Mouse (Mus musculus): ENCODE data around the gene Olfr859.
"Not testable (repeated sequence)": the region's sequence is repeated elsewhere in the genome, so short reads cannot be mapped to it uniquely, and the experiment has no call there.

The Olfr859 gene

DNA sequence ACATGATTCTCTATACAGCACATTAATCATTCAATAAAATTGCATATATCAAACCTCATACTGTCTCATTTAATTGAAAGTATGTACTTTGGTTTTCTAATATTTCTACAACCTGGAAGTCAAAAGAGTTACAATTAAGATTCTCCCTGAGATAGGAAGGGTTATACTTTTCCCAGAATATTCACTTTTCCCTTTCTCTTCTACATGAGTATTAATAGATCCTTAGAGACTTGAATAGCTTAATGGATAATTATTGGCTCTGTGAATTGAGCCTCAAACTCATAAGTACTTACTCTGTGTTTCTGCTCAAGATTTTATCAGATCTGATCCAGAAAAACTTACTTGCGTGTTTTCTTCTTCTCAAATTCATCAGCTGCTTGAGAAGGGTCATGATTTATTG lies at the start of gene Olfr859:
Olfr859 (plus strand) TSS at position 301 of the 400 bp plus-strand sequence.
- not testable (repeated sequence) for DNase-seq (ENCODE audit: low read depth, low spot score)

DNA sequence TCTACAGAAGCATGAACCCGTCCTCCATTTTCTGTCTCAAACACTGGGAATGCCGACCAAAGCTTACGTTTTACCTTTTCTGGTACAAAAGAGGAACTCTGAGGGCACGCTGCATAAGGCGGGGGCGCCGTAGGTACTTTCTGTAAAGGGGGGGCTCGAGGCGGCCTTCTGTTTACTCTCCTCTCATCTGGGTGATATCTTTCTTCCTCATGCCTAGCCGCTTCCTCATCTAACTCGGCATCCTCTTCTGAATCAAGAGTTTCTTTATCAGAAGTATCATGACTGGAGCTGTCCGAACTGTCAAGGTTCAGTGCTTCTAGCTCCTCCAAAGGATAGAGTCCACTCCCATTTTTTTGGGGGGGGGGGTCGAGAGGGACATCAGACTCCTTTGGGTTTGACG lies 35.6 kb upstream of the Olfr859 start:
- DNase-seq (ENCODE audit: low read depth, low spot score): no peak

DNA sequence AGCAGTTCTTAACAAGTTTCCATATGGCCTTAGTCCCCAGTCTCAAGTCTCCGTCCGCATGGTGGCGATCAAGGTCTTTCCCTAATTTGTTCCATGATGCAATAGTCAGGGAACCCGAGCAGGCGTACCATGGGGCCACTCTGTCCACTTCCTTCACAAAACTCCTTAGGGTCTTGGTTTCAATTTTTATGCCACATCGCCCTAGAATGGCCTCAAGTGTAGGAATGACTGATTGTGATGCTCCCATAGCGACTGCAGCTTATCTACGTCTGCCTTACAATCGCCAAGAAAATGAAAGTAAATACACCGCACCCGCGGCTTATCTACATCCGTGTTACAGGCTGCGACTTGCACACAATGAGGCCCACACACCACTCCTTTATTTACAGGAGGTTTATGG lies 35.0 kb upstream of the Olfr859 start:
- no peak for DNase-seq (ENCODE audit: low read depth, low spot score)

DNA sequence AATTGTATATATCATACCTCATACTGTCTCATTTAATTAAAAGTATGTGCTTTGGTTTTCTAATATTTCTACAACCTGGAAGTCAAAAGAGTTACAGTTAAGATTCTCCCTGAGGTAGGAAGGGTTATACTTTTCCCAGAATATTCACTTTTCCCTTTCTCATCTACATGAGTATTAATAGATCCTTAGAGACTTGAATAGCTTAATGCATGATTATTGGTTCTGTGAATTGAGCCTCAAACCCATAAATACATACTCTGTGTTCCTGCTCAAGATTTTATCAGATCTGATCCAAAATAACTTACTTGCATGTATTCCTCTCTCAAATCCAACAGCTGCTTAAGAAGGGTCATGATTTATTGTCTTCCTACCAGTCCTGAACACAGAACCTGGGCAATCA lies 24.7 kb upstream of the Olfr859 start, which contains the start of gene Olfr58:
Olfr58 (plus strand) TSS at position 301 of the 400 bp plus-strand sequence.
- no peak for DNase-seq (ENCODE audit: low read depth, low spot score)

DNA sequence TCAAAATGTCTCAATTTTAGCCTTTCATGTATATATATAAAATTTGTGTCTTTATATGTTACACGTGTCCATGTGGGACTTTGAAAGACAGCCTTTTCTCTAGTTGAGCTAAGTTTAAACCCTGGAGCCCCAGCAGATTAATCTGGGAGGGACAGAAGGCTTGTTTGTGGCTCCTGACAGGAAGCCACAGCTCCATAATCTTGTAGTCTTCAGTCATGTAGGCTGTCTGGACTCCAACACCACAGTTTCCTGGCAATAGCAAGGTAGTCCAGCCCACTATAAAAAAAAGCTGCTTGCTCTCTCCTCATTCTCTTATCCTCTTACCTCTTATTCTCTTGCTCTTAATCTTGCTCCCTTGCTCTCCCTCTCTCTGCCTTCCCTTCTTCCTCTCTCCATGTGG lies 1.7 kb upstream of the Olfr859 start:
- no peak for DNase-seq (ENCODE audit: low read depth, low spot score)

DNA sequence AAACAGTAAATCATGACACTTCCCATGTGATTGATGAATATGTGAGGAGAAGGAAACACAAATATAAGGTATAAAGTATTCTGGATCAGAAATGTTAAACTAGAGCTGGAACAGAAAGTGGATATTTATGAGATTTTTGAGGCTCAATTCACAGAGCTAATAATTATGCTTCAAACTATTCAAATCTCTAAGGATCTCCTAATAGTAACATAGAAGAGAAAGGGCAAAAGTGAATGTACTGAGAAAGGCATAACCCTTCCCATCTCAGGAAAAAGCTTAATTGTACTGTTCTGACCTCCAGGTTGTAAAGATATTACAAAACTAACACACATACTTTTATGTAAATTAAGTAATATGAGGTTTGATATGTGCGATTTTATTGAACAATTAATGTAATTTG lies 44.9 kb downstream of the Olfr859 start, which contains the start of gene Olfr860:
Olfr860 (minus strand) TSS at position 101 of the 400 bp plus-strand sequence.
- DNase-seq (ENCODE audit: low read depth, low spot score): no peak
